Mouse (Mus musculus) ZHBTc4 (cell line): ENCODE results near the gene Aunip.

Experiments
- DNase-seq: peaks from one replicate; pipeline ENCODE4 v3.0.0-alpha.2; 2011; ENCODE audit warnings: low read depth, low spot score

Gene Aunip

DNA sequence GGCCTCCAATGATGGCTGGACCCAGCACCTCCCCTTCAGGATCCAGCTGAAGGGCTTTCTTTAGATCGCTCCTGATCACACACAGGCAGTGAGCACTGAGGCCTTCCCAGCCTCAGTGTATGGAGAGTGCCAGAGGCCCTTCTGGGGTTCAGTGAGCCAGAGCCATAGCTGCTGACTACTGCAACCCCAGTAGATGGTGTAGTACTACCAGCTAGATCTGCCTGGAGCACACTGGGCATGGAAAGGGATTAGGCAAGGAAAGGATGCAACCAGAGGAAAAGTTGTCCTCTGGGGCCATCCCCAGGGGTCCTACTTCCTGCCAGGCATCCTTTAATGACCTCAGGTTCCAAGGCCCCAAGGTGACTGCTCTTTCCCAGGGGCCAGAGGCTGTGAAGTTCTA is 42.8 kb downstream of the Aunip start:
- DNase-seq = no peak

DNA sequence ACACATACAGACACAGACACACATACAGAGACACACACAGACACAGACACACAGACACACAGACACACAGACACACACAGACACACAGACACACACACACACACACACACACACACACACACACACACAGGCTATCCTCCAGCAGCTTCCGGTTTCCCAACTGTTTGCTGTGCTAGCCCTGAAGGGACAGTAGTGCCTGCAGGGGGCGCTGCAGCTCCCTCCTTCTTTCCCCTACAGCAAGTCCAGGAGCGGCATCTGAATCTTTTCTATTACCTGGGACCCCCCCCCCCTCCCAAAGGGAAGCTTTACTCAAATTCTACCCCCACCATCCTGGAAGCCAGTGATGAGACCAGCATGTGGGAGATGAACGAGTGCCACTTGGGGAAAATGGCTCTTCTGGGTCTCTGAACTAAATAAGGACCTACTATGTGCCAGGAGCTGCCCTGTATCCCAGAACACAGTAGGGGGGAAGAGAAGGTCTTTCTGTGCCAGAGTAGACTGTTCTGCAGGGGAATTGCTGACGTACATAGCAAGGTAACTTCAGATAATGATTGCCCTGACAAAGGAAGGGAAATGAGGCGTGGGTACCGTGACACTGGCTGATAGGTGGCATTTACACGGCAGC is 45.3 kb downstream of the Aunip start:
- DNase-seq = peak; percentile 74

DNA sequence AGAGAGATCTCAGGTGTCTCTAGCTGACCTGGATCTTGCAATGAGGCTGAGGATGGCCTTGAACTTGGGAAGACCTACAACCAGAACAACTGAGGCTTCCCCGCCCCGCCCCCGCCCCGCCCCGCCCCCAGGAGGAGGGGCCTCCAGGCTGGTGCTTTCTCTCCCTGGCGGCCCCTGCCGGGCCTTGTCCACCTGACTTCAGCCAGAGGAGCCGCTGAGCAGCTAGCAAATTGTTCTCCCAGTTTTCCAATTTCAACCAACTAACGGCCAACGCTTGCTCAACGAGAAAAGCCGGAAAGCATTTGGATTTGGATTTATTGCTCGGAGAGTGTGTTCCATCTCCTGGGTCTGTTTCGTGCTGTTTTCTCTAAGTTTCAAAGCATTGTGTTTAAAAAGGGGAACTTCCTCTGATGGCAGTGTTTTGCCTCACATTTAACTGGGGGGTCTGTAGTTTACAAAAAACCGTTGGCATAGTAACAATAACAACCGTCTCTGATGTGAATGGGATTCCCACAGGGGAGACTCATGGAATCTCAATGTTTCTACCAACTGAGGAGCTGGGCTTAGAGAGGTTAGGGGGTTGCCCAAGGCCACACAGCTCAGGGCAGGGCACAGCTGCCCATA is 46.9 kb downstream of the Aunip start:
- DNase-seq = peak; percentile 68

DNA sequence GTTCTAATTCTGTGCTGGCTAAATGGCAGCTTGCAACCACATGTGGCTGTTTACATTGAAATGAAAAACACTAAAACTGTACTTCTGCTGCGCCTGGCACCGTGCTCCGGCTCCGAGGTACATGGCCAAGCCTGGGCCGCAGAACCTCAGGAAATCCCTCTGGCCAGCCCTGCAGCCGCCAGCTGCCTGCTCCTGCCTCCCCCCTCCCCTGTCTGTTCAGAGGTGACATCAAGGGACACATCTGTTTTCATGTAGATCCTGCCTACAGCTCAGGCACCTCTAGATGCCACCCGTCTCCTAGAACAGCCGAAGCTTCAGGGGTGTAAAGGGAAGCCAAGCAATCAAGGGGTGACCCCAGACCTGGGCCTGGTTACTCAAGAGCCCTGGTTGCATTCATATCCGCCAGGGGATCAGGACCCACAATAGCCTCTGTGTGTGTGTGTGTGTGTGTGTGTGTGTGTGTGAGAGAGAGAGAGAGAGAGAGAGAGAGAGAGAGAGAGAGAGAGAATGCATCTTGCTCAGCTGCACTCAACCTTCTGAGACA is 47.8 kb downstream of the Aunip start:
- no peak for DNase-seq

DNA sequence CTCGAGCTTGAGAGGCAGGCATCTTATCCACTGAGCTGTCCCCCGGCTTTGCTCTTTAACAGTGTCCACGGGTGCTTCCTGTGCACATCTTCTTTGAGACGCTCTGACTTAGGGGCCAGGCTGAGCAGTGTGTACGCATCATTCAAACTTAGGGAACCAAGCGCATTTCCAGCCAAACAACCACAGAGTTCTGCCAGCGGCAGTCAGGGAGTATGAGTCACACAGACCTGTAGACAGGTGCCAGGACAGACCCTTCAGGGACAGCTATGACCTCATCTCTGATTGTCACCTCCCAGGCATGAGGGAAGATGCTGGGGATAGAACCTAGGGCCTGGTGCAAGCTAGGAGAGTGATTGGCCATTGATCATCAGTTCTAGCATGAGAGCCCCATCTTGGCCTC is 48.4 kb downstream of the Aunip start:
- DNase-seq = no peak

DNA sequence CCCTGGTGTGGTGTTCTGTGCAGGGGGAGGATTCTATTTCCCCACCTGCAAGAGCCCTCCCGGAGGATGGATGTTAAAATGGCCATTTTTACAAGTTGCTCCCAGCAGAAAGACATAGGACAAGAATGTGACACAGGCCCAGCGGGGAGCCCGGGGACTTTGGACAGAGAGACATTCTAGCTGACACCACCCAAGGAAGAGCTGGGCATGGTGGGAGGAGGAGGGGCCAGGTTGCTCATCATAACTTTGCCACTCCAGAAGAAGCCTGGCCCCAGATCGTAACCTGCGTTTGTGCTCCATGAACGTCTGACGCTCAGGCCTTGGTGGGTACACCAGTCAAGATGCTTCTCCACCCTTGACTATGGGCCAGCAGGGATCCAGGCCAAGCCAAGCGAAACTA is 49.9 kb downstream of the Aunip start:
- no peak for DNase-seq

DNA sequence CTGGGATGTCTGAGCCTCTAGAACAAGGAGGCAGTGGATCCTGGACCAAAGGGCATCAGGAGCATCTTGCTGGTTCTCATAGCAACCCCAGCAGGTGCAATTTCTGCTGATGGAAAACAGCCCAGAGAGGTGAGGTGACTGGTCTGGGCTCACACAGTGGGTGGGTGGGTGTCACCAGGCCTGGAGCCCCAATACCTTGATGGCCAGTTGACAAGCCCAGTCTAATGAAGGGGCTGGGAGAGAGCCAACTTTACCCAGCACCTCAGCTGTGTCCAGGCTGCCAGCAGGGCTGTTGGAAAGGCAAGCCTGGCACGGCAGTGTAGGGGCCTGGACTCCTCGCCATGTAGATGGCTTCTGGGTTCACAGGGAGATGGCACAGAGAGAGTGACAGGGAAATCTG is 51.2 kb downstream of the Aunip start:
- DNase-seq = no peak

DNA sequence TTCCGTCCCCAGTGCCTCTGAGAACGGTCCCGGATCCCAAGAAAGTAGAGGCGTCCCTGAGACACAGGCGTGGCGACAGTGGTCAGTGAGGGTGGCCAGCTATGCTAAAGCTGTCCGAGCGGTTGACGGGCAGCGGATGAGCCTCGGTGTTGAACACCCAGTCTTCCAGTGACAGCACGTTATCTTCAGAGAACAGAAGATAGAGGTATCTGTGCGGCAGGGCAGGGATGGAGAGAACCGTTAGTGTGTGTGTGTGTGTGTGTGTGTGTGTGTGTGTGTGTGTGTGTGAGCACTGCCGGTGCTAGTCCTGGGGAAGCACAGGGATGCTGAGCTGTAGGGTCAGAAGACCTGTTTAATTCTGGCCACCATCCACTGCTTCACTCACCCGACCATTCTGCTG is 52.8 kb downstream of the Aunip start:
- no peak for DNase-seq

DNA sequence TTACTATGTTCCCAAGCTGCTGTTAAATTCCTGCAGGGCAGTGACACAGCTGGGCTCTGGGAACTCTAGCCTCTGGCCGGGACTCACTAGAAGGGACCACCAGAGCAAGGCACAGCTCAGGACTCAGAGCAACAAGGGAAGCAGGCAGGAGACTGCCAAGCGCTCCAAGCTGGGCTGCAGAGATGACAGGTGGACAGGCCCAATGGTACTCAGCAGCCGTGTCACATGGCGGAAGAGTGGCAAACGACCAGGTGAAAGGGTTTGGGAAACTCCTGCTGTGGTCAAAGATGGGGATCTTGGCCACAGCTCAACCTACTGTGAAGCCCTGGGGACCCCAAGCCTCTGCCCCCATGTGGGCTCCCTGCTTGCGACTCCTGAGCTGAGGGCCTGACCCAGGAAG is 53.3 kb downstream of the Aunip start:
- no peak for DNase-seq

DNA sequence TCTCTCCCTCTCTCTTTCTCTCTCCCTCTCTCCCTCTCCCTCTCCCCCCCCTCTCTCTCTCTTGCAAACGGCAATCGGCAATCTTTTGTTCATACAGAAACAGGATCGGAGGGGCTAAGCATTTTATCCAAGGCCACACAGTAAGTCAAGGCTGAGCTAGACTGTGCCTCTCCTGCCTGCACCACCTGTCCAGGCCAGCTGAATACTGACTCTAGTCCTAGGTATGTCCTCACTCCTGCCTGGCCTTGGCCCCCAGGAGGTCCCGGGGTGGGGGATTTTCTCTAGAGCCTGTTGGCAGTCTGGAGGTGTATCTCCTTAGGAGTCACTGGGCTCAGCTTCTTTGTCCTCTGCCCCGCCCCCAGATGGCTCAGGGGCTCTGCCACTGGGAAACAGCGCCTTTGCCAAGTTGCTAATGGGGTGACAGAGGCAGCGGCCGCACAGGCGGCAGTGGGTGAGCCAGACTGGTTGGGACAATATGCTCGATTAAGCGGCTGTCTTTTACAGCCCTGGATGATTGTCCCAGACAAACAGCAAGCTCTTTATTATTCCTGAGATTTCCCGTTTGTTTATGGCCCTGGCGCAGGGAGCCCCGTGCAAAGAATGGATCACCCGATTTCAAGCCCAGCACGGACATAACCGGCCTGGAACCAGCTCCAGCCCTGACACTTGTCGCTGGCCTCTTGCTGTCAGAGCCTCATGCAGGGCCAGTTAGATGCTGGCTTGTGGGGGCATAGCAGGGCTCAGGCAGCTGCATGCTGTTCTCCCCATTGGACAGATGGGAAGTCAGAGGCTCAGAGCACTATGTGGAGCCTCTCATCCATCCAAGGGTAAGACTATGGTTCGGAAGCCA is 56.8 kb downstream of the Aunip start:
- DNase-seq = peak; percentile 55

DNA sequence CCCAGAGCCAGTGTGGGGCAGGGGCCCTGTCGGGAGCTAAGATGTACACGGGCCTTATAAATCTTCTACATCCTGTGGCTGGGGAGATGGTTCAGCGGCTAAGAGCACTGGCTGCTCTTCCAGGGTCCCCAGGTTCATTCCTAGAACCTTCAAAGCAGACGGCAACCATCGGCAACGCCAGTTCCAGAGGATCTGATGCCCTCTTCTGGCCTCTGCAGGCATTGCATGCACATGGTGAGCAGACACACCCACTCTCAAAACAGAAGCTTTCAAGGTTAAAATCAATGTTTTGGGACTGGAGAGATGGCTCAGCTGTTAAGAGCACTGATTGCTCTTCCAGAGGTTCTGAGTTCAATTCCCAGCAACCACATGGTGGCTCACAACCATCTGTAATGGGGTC is 58.4 kb downstream of the Aunip start:
- peak; percentile 82 for DNase-seq

DNA sequence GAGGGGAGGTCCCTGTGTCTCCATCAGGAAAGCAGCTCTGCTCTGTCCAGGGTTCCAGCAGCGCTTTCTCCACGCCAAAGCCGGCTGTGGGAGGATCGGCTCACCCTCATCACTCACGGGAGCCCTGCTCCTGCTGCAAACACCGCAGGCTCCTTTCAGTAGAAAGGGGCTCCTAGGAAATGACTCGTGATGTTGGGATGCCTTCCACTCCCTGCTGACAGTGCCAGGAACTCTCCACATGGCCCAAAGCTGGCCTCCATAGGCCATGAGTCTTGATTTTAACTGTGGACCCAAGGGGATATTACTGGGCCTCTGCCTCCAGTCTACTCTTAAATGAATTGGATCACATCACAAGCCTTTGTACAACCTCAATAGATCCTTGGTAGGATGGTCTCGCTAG is 59.0 kb downstream of the Aunip start:
- no peak for DNase-seq

DNA sequence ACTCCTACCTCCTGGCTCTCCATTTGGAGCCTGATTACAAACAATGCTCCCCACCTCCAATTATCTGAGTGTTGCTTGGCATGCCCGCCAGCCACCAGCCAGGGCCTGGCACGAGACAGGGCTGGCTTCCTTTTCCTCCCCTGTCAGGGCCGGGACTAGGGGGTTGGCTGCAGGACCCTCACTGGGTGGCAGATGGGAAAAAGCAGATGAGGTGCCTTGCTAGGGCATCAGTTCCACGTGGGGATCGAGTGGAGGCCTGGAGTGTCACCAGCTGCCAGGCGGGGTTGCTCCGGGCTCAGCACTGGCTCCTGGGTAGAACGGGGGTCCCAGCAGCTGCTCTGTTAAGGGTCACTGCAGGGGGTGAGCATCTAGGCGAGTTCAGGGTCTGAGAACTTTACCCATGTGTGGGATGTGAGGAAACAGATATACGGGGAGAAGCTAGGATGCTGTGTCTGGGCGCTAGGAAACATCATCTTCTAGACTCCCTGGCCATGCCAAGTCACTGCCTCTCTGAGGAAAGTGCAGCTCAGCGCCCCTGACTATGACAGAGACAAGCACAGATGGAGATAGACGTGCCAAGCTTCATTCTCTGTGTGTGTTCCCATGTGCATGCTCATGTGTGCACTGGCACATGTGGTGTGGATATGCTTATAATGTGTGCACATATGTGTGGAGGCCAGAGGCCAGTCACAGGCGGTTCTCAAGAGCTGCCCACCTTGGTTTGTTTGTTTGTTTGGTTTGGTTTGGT is 60.1 kb downstream of the Aunip start:
- DNase-seq = no peak

DNA sequence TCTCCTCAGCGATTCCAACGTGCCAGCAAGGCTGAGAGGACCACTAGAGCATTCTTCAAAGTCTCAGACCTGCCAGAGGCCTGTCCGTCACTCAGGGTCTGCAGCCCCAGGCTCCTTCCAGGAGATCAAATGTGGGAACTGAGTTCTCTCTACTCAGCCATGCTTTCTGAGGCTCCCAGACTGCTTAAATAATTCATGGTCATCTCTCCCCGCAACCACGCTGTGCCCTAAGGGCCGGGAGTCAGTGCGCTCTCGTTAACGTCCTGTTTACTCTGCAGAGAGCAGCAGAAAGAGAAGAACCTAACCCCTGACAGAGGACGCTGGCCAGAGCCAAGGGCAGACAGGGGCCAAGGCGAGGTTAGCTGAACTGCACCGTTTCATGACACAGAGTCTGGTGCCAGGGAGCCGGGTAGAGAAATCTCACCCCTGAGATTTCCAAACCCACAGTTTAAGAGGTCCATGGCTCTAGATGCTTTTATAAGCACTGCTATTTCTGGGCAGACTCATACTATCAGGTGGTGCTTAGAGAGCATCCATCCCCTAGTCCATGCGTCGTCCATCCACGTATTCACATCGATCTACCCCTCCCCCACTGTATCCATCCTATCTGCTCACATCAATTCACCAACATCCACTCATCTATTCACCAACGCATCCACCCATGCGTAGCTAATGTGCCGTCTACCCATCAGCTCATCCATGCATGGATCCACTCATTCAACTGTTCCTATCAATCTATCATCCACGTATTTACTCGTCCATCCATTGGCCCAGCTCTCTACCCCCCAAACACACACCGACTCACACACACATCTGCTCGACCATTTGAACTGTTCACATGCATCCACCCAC is 61.9 kb downstream of the Aunip start:
- no peak for DNase-seq
